Mouse (Mus musculus) C2C12 (cell line): ENCODE data around the gene Galr3.

Experiments used
- CTCF ChIP-seq: IDR thresholded peaks from one replicate; pipeline ENCODE4 v1.5.1; 2011; ENCODE audit not compliant: control insufficient read depth, insufficient read depth, insufficient read length
- MYOD1 ChIP-seq: IDR thresholded peaks from one replicate; pipeline ENCODE4 v1.6.1; 2011; ENCODE audit warnings: low read depth; ENCODE audit not compliant: control insufficient read depth, insufficient read length

DNA sequence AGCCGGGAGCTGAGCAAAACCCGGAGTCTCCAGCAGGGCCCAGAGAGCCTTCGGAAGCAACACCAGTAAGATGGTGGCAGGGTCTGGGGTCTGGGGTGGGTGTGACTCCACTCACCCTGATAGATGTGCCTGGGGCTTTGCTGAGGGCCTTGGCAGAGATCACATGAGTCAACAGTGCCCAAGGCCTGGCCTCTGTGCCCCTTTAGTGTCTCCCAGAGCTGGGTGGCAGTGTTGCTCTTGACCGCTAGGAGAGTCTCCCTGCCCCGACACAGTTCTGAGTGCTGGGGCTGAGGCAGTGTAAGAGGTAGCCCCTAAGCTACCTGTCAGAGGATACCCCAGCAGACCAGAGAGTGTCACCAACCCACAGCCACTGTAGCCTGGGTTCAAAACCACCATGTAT is 40.1 kb upstream of the Galr3 start:
- TF ChIP-seq MYOD1 (no peak), CTCF (no peak)
